In the genomic region with DNA sequence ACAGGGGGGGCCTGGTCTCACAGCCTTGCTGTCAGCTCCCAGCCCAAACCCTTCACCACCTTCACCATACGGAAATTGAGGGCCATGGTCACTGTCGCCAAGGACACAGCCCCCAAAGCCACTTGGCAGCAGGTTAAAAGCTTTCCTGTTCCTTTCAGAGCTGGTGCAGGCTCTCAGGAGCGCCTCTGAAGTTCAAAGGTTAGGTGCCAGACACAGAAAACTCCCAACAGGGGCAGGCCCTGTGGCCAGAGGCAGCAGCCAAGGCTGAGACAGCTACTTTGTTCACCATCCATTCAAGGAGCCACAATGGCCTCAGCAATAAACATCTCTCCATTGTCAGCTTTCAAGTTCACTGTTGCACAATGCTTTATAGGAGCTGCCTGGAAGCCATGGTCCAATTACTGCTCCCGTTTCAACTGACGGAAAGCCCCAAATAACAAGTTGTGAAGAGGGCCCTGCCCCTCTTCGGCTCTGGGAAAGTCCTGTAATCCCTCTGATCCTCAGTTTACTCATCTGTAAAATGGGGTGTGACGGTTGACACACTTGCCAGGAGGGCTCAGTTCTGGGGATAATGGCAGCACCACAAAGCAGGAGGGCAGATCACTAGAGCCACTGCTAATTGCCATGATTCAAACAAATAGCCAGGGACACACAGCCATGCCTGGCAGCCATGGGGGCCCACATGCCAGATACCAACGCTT, we compare ENCODE assay signal across 16 mouse cellular contexts. TPM values are rescaled to one million over a fixed set of nuclear protein-coding genes. Genes with fewer than 3 reads are reported as not detected.
DNase-seq lines count a peak whose midpoint lies in the region; ATAC-seq lines count a peak whose summit lies in the region.
"Had no signal": no experiment of that assay in that cellular context is flagged by ENCODE, and none has a peak within 500 bp of the region (broad histone marks: within the 10 kb centered on the region; RNA-seq: fewer than 3 reads in every experiment).

No protein-coding gene starts in this region.

- WGBS in hindbrain, embryonic 15.5 days, result 37% methylated on average over 8 of the region's 8 CpGs
- 29% methylated on average over 8 of the region's 8 CpGs for WGBS in hindbrain, embryonic 13.5 days
- 60% methylated on average over 8 of the region's 8 CpGs for WGBS in kidney, embryonic 16.5 days
- 21% methylated on average over 8 of the region's 8 CpGs for WGBS in neural tube, embryonic 15.5 days

- no peaks in the 10 kb centered on the region for H3K4me1 ChIP-seq in hindbrain, embryonic 15.5 days (replicated peaks)
- peaks cover 21% of the 10 kb centered on the region for H3K4me1 ChIP-seq in hindbrain, embryonic 13.5 days (replicated peaks)
- 0 out of 2 replicates have a peak, but pooled peaks cover 3% of the 10 kb centered on the region for H3K4me1 ChIP-seq in kidney, embryonic 16.5 days (ENCODE audit: insufficient read depth, low read length)
- peaks cover 14% of the 10 kb centered on the region for H3K4me1 ChIP-seq in neural tube, embryonic 15.5 days
- H3K4me1 ChIP-seq: heart, embryonic 13.5 days; limb, embryonic 13.5 days had no signal

- no peak overlapping the region for H3K4me3 ChIP-seq in hindbrain, embryonic 15.5 days
- H3K4me3 ChIP-seq in hindbrain, embryonic 13.5 days, result no peak overlapping the region
- no peak overlapping the region for H3K4me3 ChIP-seq in kidney, embryonic 16.5 days (ENCODE audit: low read length)
- H3K4me3 ChIP-seq in neural tube, embryonic 15.5 days (replicated peaks), result no peak overlapping the region
- H3K4me3 ChIP-seq: heart, embryonic 13.5 days; left cerebral cortex, adult 2 months; limb, embryonic 13.5 days had no signal

- no peak overlapping the region for H3K9ac ChIP-seq in hindbrain, embryonic 15.5 days
- no peak overlapping the region for H3K9ac ChIP-seq in hindbrain, embryonic 13.5 days
- no peak overlapping the region for H3K9ac ChIP-seq in kidney, embryonic 16.5 days (replicated peaks; ENCODE audit: low read length)
- no peak overlapping the region for H3K9ac ChIP-seq in neural tube, embryonic 15.5 days (replicated peaks)
- H3K9ac ChIP-seq: heart, embryonic 13.5 days; limb, embryonic 13.5 days; liver, postnatal 0 days had no signal

- no peaks in the 10 kb centered on the region for H3K36me3 ChIP-seq in hindbrain, embryonic 15.5 days
- H3K36me3 ChIP-seq in hindbrain, embryonic 13.5 days, result peaks cover 9% of the 10 kb centered on the region
- H3K36me3 ChIP-seq in kidney, embryonic 16.5 days (ENCODE audit: insufficient read depth, low read length), result peaks cover 13% of the 10 kb centered on the region
- H3K36me3 ChIP-seq in neural tube, embryonic 15.5 days, result no peaks in the 10 kb centered on the region

- no peak overlapping the region for H3K27ac ChIP-seq in hindbrain, embryonic 15.5 days (replicated peaks)
- H3K27ac ChIP-seq in hindbrain, embryonic 13.5 days, result no peak overlapping the region
- H3K27ac ChIP-seq in kidney, embryonic 16.5 days (ENCODE audit: low read length), result no peak overlapping the region
- no peak overlapping the region for H3K27ac ChIP-seq in neural tube, embryonic 15.5 days (replicated peaks)
- H3K27ac ChIP-seq: heart, embryonic 13.5 days; left cerebral cortex, adult 2 months; limb, embryonic 13.5 days; macrophage had no signal

- DNase-seq in adrenal gland, adult 2 months, result peak; percentile 41
- DNase-seq in adrenal gland, postnatal 25 days, result no peak
- DNase-seq in cerebellum, adult 9-11 months, result no peak
- DNase-seq in thymus, postnatal 36 days, result no peak
- DNase-seq: liver, postnatal 0 days; right cerebral cortex, postnatal 4 days had no signal

- H3K27me3 ChIP-seq in hindbrain, embryonic 15.5 days, result no peaks in the 10 kb centered on the region
- H3K27me3 ChIP-seq in hindbrain, embryonic 13.5 days, result 0 out of 2 replicates have a peak, but pooled peaks cover 6% of the 10 kb centered on the region
- H3K27me3 ChIP-seq in kidney, embryonic 16.5 days (ENCODE audit: insufficient read depth, low read length), result no peaks in the 10 kb centered on the region
- H3K27me3 ChIP-seq in neural tube, embryonic 15.5 days (replicated peaks), result no peaks in the 10 kb centered on the region
- H3K27me3 ChIP-seq: heart, embryonic 13.5 days; limb, embryonic 13.5 days; Patski had no signal

- peak; percentile 14; the same call in 1 of the 2 replicates for ATAC-seq in hindbrain, embryonic 15.5 days (ENCODE audit: low FRiP score, low read depth)
- ATAC-seq in hindbrain, embryonic 13.5 days (ENCODE audit: low FRiP score), result no peak
- ATAC-seq in kidney, embryonic 16.5 days (ENCODE audit: low FRiP score, low TSS enrichment), result 0 out of 2 replicates have a peak, but pooled peaks have one; percentile 17
- peak; percentile 60; the same call in 1 of the 2 replicates for ATAC-seq in neural tube, embryonic 15.5 days (ENCODE audit: low FRiP score)
- ATAC-seq: liver, postnatal 0 days; midbrain, embryonic 16.5 days; Patski had no signal

- no peak overlapping the region for H3K4me2 ChIP-seq in hindbrain, embryonic 15.5 days
- no peak overlapping the region for H3K4me2 ChIP-seq in hindbrain, embryonic 13.5 days
- H3K4me2 ChIP-seq in kidney, embryonic 16.5 days (replicated peaks; ENCODE audit: low read depth, low read length), result no peak overlapping the region
- no peak overlapping the region for H3K4me2 ChIP-seq in neural tube, embryonic 15.5 days
- H3K4me2 ChIP-seq: heart, embryonic 13.5 days; limb, embryonic 13.5 days had no signal

- H3K9me3 ChIP-seq in hindbrain, embryonic 15.5 days, result no peaks in the 10 kb centered on the region
- peaks cover 6% of the 10 kb centered on the region for H3K9me3 ChIP-seq in hindbrain, embryonic 13.5 days
- peaks cover 6% of the 10 kb centered on the region for H3K9me3 ChIP-seq in kidney, embryonic 16.5 days (ENCODE audit: low read length)
- no peaks in the 10 kb centered on the region for H3K9me3 ChIP-seq in neural tube, embryonic 15.5 days (replicated peaks)
- H3K9me3 ChIP-seq: heart, embryonic 13.5 days had no signal

RNA-seq across cellular contexts. Expression of a gene that starts 40.2 kb away (rescaled TPM):
- 10 to 100 TPM; 19.8 to 27.6 TPM for total RNA-seq in adrenal gland, adult 2 months (2021)
- 9.8 and 16.1 TPM in 2 replicates for polyA plus RNA-seq in adrenal gland, adult 2 months (2012; rRNA removed)
- total RNA-seq in adrenal gland, postnatal 25 days (2021), result 31.0 and 34.2 TPM in 2 replicates
- 45.7 and 50.8 TPM in 2 replicates for polyA plus RNA-seq in hindbrain, embryonic 15.5 days (2015; fragmentation: Nextera tagmentation; extraction: Ambion mirVana)
- polyA plus RNA-seq in hindbrain, embryonic 13.5 days (2015; fragmentation: Nextera tagmentation; extraction: Ambion mirVana), result 40.8 and 47.9 TPM in 2 replicates
- 51.8 and 53.2 TPM in 2 replicates for polyA plus RNA-seq in kidney, embryonic 16.5 days (2015; fragmentation: Nextera tagmentation; extraction: Ambion mirVana)
- polyA plus RNA-seq in neural tube, embryonic 15.5 days (2015; fragmentation: Nextera tagmentation; extraction: Ambion mirVana), result 50.9 and 51.9 TPM in 2 replicates

RNA-seq across cellular contexts. Expression of a gene that starts 59.8 kb away (rescaled TPM):
- total RNA-seq in adrenal gland, adult 2 months (2021), result 1 to 10 TPM in 1 of 2 experiments, under 1 TPM in 1; 0.66 to 1.1 TPM
- polyA plus RNA-seq in adrenal gland, adult 2 months (2012; rRNA removed), result 2.0 and 2.9 TPM in 2 replicates
- total RNA-seq in adrenal gland, postnatal 25 days (2021), result 2.3 and 3.8 TPM in 2 replicates
- polyA plus RNA-seq in hindbrain, embryonic 15.5 days (2015; fragmentation: Nextera tagmentation; extraction: Ambion mirVana), result 7.5 and 8.7 TPM in 2 replicates
- 8.9 and 9.1 TPM in 2 replicates for polyA plus RNA-seq in hindbrain, embryonic 13.5 days (2015; fragmentation: Nextera tagmentation; extraction: Ambion mirVana)
- 31.0 and 33.1 TPM in 2 replicates for polyA plus RNA-seq in kidney, embryonic 16.5 days (2015; fragmentation: Nextera tagmentation; extraction: Ambion mirVana)
- polyA plus RNA-seq in neural tube, embryonic 15.5 days (2015; fragmentation: Nextera tagmentation; extraction: Ambion mirVana), result 3.5 and 8.4 TPM in 2 replicates
